Mouse (Mus musculus): Measurements from ENCODE around the gene Asf1b. TPM values are rescaled to one million over a fixed set of nuclear protein-coding genes. Genes with fewer than 3 reads are reported as not detected.
A peak's percentile ranks its signal among the peaks of the same experiment; 100 is the strongest.

Gene Asf1b
- total RNA-seq (2021): under 1 TPM; 0.24 to 0.32 TPM
- long read RNA-seq, experiment 1: 0 reads
- long read RNA-seq, experiment 2: 0 reads

DNA sequence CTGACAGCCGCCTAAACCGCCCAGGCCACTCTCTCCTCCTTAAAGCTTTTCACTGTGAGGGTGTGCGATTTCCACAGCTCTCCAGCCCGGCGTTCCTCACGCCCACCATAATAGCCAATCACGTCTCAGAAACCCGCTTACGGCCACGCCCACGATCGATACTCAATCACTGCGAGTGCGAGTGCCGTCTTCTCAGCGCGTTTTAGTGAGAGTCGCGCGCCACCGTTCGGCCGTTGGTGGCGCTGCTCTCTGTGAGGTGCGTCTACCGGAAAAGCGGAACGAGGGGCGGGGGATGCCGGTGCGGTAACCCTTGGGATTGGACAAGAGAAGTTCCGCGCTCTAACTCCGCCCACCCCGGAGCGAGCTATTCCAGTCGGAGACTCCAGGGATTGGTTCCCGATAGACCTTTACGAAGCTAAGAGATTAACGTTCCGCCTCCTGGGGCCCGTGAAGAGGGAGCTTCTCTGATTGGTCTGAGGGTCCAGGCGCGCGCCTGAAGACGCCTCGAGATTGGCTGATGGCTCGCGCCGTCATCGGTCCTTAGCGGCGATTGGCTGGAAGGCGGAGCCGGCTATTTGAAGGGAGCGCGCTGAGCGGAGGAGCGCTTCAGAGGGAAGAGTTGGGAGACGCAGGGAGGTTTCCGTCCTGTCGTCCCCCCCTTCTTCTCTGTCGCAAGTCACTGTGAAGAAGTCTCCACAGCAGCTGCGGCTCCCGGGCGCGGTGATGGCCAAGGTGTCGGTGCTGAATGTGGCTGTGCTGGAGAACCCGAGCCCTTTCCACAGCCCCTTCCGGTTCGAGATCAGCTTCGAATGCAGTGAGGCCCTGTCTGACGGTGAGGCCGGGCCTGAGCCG is at the start of gene Asf1b, which contains the start of gene Gm10644:
Gene Asf1b, plus strand, starts transcription at position 402 of the 852 bp plus-strand sequence.
Gene Gm10644, minus strand, starts transcription at position 100 of the 852 bp plus-strand sequence.
- DNase-seq (ENCODE audit: low spot score): peak; percentile 98

DNA sequence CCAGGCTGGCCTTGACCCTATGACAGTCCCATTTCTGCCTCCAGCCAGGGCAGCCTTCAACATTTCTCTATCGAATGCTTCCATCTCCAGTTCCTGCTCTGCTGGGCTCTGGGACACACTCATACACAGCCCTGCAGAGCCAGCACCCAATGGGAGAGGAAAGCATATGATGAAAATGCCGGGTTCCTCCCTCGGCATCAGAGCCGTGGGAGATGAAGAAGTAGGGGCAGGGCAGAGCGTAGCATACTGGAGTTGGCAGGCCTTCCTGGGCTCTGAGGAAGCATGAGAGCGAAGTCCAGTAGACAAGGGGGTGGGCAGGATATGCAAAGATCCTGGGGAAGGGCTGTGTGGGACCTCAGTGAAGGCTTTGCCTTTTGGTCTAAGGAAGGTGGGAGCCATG is 46.7 kb upstream of the Asf1b start:
- DNase-seq (ENCODE audit: low spot score): no peak

DNA sequence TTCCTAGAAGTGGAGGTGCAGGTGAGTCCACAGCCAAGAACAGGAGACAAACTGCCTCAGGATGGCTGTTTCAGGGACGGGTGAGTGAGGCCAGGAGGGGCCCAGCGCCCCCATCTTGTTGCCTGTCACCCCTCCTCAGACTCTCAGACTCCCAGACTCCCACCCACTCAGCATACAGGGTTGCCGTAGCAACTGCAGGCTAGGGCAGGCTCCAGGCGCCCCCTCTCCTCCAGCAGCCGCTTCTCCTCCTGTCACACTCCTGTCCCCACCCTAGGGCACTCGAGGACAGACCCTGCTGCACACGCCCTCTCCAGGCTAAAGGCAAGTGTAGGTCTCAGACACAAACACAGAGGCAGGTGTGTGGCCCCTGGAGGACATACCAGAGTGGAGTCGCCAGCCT is 46.0 kb upstream of the Asf1b start:
- DNase-seq (ENCODE audit: low spot score): no peak

DNA sequence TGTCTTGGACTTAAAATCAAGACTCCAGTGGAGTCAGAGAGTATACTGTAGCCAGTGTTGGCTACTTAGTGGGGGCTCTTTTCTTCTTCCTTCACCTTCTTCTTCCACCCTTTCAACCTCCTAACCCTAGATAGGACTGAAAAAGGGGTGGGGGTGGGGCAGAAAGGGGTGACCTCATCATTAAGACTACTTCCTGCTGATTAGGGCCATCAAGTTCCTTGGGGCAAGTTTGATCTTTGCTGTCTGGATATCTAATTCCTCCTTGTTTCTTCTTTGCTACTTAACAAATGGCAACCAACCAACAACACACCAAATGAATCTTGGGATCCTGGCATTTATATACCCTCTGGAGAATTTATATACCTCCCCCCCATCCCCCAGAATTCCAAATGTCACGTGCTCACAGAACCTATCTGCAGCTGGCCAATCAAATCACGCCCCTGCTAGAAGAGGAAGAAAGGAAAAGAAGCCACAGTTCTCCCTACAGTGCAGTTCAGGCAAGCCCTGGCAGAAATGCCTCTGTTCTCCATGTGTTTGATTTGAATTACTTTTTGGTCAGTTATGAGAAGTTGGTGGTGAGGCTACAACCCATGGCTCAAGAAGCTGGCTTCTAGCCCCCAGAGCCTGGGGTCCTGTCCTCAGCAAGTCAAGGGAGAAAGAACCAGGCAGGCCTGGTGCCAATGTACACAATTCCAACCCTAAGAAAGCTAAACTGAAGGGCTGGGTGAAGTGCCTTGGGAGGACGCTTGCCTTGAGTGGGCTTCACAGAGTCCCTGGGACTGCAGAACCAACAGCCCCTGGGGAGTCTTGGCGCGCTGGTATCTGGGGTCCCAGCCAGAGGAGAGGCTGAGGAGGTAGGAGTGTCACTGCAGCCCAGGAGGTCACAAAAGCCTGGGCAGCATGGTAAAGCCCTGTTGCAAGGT is 43.2 kb upstream of the Asf1b start:
- DNase-seq (ENCODE audit: low spot score): no peak

DNA sequence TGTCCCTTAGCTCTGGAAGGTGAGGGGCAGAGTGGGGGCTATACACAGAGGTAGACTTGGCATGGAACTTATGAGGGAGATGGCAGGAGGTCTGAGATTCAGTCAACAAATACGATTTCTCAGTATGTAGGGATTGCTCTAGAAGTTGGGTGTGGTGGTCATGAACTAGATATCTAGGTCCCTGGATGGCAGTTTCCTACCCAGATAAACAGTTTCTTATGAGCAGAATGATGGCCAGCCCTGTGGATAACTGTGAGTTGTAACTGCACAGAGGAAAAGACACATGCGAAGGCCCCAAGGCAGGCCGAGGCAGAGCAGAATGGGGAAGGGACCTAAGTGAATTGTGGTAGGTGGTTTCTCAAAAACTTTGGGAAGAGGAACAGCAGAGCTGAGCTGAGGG is 41.1 kb upstream of the Asf1b start:
- no peak for DNase-seq (ENCODE audit: low spot score)

DNA sequence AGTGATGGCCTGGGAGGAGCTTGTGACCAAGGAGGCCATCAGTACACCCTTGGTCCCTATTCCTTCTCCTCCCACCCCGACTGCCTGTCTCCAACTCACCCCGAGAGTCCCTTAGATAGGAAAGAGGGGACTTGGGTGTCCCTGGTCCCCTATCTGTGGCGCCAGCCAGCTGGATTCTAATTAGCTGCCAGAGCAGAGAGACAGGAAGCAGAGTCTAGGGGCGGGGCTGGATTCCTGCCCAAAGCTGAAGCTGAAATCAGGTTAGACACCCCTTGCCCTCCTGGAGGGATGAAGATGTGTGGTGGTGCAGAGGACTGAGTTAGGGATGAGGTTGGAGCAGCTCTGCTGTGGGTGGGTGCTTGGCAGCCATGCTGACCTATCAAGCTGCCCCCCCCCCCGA is 40.4 kb upstream of the Asf1b start:
- DNase-seq (ENCODE audit: low spot score): no peak

GRCm38 (mm10) chr8:83916015-83916414 is 39.3 kb upstream of the Asf1b start:
- DNase-seq (ENCODE audit: low spot score): no peak

DNA sequence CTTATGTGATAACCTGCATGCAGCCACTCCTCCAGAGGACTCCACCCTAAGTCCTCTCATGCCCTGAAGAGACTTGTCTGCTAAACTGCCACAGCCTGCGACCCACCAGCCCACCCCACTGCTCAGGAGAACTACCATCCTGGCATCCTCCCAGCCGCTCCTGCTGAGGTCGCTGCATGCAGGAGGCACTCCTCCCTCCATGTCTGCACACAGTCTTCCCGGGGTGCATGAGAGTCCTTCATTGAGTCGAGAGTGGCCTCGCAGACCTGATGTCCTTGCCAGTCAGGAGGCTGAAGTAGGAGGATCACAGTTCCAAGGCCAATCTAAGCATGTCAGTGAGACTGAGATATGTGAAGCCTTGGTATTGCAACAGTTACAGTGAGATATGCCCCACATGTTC is 37.7 kb upstream of the Asf1b start:
- DNase-seq (ENCODE audit: low spot score): no peak

DNA sequence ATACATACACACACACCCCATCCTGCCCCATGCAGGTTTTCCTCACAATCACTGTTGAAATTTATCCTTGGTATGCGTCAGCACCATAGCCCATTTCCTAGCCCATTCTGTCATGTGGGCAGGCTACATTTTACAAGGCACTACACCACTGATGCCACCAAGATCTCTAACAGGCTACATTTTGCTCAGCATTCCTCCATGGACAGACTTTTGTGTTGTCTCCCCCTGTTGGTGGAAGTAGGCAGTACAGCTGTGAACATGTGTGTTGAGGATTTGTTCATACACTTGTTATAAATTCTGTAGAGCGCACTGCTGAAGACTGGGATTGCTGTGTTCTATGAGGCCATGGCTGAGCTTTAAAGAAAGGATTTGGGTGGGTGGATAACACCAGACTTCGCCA is 33.7 kb upstream of the Asf1b start:
- peak; percentile 71 for DNase-seq (ENCODE audit: low spot score)

GRCm38 (mm10) chr8:83922727-83923126 is 32.6 kb upstream of the Asf1b start:
- DNase-seq (ENCODE audit: low spot score): no peak

DNA sequence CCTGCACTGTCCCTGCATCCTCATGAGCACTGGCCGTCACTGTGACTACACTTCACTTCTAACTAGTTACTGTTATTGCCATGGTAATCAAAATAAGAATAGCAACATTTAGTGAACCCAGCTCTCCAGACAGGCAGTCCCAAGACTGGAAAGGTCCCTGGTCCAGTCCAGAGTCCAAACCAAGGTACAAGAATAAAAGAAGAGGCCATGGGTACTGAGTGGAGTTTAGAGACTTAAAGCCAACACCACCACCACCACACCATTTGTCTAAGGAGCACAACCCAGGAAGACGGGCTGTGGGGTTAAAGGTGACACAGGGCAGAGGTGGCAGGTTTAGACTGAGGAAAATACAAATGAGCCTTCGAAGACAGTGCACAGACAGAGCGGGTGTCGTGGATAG is 30.7 kb upstream of the Asf1b start:
- DNase-seq (ENCODE audit: low spot score): no peak

- no peak for DNase-seq (ENCODE audit: low spot score)
Measured at GRCm38 (mm10) chr8:83926266-83926665, 29.0 kb upstream of the Asf1b start.

- DNase-seq (ENCODE audit: low spot score): no peak
Measured at GRCm38 (mm10) chr8:83934222-83934621, 21.1 kb upstream of the Asf1b start.

DNA sequence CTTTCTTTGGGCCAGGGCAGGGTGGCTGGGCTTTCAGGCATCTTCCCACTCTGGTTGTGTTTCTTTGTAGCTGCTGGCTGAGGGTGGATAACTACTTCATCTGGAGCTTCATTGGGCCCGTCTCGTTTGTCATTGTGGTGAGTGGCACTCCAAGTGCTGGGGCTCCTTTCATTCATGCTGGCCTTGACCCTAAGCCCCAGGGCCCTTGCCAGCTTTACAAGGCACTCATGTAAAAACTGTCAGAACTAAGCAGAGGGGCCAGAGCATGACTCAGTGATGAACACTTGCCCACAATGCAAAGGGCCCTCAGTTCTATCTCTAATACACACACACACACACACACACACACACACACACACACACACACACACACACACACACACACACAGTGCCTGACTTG is 20.3 kb upstream of the Asf1b start:
- no peak for DNase-seq (ENCODE audit: low spot score)

DNA sequence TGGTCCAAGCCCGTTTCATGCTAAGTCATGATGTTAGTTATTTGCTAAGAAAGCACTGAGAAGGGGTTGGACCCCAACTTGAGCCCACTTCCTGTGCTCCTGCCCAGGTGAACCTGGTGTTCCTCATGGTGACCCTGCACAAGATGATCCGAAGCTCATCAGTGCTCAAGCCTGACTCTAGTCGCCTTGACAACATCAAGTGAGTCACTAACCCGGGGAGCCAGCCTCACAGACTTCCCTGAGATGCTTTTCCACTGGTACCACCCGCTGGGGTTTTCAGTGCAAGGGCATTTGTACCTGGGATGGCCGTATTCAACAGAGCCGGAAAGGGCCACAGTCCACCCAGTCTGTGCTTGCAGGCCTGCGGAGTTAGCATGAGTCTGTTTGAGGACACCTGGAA is 19.9 kb upstream of the Asf1b start:
- DNase-seq (ENCODE audit: low spot score): no peak

- no peak for DNase-seq (ENCODE audit: low spot score)
Measured at GRCm38 (mm10) chr8:83937645-83938044, 17.7 kb upstream of the Asf1b start.

GRCm38 (mm10) chr8:83938330-83938729 is 17.0 kb upstream of the Asf1b start:
- no peak for DNase-seq (ENCODE audit: low spot score)

DNA sequence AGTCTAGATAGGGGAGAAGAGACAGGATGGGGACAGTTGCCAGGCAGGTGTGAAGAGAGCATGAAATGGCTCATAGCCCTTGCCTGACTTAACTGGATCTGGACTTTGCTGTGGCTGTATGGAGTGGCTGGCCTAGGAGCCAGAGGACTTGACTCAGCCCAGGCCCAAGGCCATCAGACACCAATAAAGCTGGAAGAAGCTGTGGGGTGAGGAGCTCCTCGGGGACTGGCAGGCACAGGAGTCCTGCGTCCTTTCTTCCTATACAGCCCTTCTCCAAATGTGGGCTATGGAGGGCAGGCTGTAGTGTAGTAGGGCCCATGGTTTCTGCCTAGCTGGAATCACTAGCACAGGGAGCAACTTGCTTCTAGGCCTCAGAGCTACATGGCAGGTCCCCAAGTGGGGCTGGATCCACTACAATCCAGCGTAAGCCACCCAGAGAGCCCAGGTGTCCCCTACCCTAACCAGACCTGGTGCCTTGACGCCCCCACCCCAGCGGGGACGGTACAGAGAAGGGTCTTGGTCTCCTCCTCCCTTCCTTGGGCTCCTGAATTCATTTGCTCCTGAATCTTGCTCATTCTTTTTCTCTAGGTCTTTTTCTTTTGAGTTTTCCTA is 14.1 kb upstream of the Asf1b start:
- DNase-seq (ENCODE audit: low spot score): no peak

GRCm38 (mm10) chr8:83942446-83942845 is 12.9 kb upstream of the Asf1b start:
- no peak for DNase-seq (ENCODE audit: low spot score)

DNA sequence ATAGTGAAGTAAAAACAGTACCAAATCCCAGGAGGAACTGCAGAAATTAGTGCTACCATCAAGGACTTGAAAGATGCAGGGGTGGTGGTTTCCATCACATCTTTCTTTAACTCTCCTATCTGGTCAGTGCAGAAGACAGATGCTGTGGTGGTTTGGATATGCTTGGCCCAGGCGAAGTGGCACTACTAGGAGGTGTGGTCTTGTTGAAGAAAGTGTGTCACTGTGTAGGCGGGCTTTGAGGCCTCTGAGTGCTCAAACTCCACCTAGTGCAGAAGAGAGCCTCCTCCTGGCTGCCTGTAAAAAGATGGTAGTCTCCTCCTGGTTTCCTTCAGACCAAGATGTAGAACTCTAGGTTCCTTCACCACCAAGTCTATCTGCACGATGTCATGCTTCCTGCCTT is 9.8 kb upstream of the Asf1b start:
- DNase-seq (ENCODE audit: low spot score): no peak

DNA sequence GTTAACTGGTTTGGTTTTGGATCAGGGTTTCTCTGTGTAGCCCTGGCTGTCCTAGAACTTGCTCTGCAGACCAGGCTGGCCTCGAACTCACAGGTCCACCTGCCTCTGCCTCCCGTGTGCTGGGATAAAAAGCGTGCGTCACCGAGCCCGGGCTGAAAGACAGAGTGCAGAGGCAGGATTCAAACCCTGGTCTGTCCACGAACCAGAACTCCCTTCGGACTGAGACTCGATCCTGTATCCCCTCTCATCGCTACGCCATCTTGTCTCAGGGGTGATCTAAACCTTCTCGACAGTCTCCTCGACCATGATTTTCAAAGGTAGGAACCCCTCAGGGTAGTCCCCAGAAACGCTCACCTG is 580 bp upstream of the Asf1b start:
- DNase-seq (ENCODE audit: low spot score): no peak

DNA sequence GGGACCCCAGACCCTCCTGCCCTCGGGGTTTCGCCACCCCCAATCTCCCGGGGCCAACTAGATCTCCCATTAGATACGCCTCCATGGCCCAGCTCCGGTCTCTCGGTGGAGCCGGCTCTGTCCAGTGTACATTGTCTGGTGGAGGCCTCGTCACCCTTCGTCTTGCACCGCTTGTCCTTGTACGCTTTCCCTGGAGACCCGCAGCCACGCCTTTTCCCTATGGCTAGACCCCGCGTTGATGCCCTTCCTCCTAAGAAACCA is 581 bp downstream of the Asf1b start:
- DNase-seq (ENCODE audit: low spot score): no peak
